Mouse (Mus musculus) ES-E14 (cell line): ENCODE results near the gene Dbn1.

Source experiments
- CHD2 ChIP-seq: IDR thresholded peaks from 2 replicates; pipeline ENCODE4 v1.6.1; 2014; ENCODE audit warnings: mild to moderate bottlenecking, low read depth, low read length, inconsistent platforms
- HCFC1 ChIP-seq: IDR thresholded peaks from 2 replicates; pipeline ENCODE4 v1.6.1; 2012; ENCODE audit warnings: low read length, inconsistent platforms, borderline replicate concordance; ENCODE audit not compliant: insufficient read depth
- ZC3H11A ChIP-seq: IDR thresholded peaks from 2 replicates; pipeline ENCODE4 v1.6.1; 2012; ENCODE audit warnings: low read depth, mild to moderate bottlenecking, inconsistent platforms, low read length, borderline replicate concordance
- ZNF384 ChIP-seq: IDR thresholded peaks from 2 replicates; pipeline ENCODE4 v1.6.1; 2012; ENCODE audit warnings: low read depth, low read length, inconsistent platforms

DNA sequence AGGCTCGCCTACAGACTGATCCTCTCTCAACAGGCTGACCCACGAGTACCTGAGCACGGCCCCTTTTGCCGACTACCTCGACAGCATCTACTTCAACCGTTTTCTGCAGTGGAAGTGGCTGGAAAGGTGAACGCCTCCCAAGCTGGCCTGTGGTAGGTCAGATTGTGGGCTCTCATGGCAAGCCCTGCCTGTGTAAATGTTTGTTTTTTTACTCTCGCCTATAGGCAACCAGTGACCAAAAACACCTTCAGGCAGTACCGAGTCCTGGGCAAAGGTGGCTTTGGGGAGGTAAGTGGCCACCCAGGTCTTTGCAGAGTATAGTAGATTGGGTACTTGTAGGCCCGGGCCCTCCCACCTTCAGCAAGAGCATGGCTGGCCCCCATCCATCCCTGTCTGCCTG is 36.6 kb downstream of the Dbn1 start:
- TF ChIP-seq CHD2, result no peak
- TF ChIP-seq ZC3H11A, result no peak
- no peak for TF ChIP-seq HCFC1
- no peak for TF ChIP-seq ZNF384
